Mouse (Mus musculus): Measurements from ENCODE around the gene Rad1. TPM values are rescaled to one million over a fixed set of nuclear protein-coding genes. Genes with fewer than 3 reads are reported as not detected.

Gene Rad1
- polyA plus RNA-seq (2014; fragmentation: Illumina TruSeq; extraction: RNeasy Lipid Tissue Mini Kit (QIAGEN cat#74804); ENCODE audit: low read depth, low replicate concordance), result 22.9 TPM

GRCm38 (mm10) chr15:10485484-10486364 is at the start of gene Rad1, which contains the start of gene Brix1:
Rad1 (plus strand) TSS chr15:10486018.
Brix1 (minus strand) TSS chr15:10485947.

GRCm38 (mm10) chr15:10470151-10470831 is 15.5 kb upstream of the Rad1 start, which contains the start of gene Dnajc21:
Dnajc21 (minus strand) TSS chr15:10470516.

Other genes starting within 250 kb of the Rad1 start
- not detected for gene Gm21973, start 160.6 kb upstream of the Rad1 start, polyA plus RNA-seq (2014; fragmentation: Illumina TruSeq; extraction: RNeasy Lipid Tissue Mini Kit (QIAGEN cat#74804); ENCODE audit: low read depth, low replicate concordance)
- gene Agxt2, start 127.5 kb upstream of the Rad1 start, polyA plus RNA-seq (2014; fragmentation: Illumina TruSeq; extraction: RNeasy Lipid Tissue Mini Kit (QIAGEN cat#74804); ENCODE audit: low read depth, low replicate concordance), result 3.8 TPM
- 150 TPM for gene Dnajc21, start 15.5 kb upstream of the Rad1 start, polyA plus RNA-seq (2014; fragmentation: Illumina TruSeq; extraction: RNeasy Lipid Tissue Mini Kit (QIAGEN cat#74804); ENCODE audit: low read depth, low replicate concordance)
- 251 TPM for gene Brix1, start 71 bp upstream of the Rad1 start, polyA plus RNA-seq (2014; fragmentation: Illumina TruSeq; extraction: RNeasy Lipid Tissue Mini Kit (QIAGEN cat#74804); ENCODE audit: low read depth, low replicate concordance)
- not detected for gene Ttc23l, start 72.7 kb downstream of the Rad1 start, polyA plus RNA-seq (2014; fragmentation: Illumina TruSeq; extraction: RNeasy Lipid Tissue Mini Kit (QIAGEN cat#74804); ENCODE audit: low read depth, low replicate concordance)
- 38.1 TPM for gene Rai14, start 228.6 kb downstream of the Rad1 start, polyA plus RNA-seq (2014; fragmentation: Illumina TruSeq; extraction: RNeasy Lipid Tissue Mini Kit (QIAGEN cat#74804); ENCODE audit: low read depth, low replicate concordance)

Data from adrenal gland, adult 10 weeks (tissue).